Mouse (Mus musculus): ENCODE data around the gene St3gal5. TPM values are rescaled to one million over a fixed set of nuclear protein-coding genes. Genes with fewer than 3 reads are reported as not detected.

The St3gal5 gene
- polyA plus RNA-seq, 1 experiment from 2014 or later: 47.1 TPM

- peaks cover 14% of the 10 kb centered on the region; the same call in 1 of the 2 replicates for H3K36me3 ChIP-seq
- H3K27me3 ChIP-seq: no peaks in the 10 kb centered on the region
- WGBS: 82% methylated on average over 8 of the region's 8 CpGs
- H3K27ac ChIP-seq: no peak overlapping the region
- no peak overlapping the region for H3K9ac ChIP-seq
- no peak overlapping the region for H3K4me2 ChIP-seq (replicated peaks)
- ATAC-seq (ENCODE audit: low FRiP score): no peak
- no peak overlapping the region for H3K4me3 ChIP-seq
- H3K4me1 ChIP-seq: no peaks in the 10 kb centered on the region
- no peaks in the 10 kb centered on the region for H3K9me3 ChIP-seq (replicated peaks)
Observed at GRCm38 (mm10) chr6:72158966-72159764, 61.8 kb downstream of the St3gal5 start.

GRCm38 (mm10) chr6:72159861-72160395 lies 62.5 kb downstream of the St3gal5 start:
- H3K4me3 ChIP-seq: no peak overlapping the region
- H3K4me1 ChIP-seq: no peaks in the 10 kb centered on the region
- no peaks in the 10 kb centered on the region for H3K27me3 ChIP-seq
- ATAC-seq (ENCODE audit: low FRiP score): no peak
- no peak overlapping the region for H3K4me2 ChIP-seq (replicated peaks)
- no peak overlapping the region for H3K9ac ChIP-seq
- WGBS: 79% methylated on average over 10 of the region's 10 CpGs
- no peaks in the 10 kb centered on the region for H3K9me3 ChIP-seq (replicated peaks)
- H3K36me3 ChIP-seq: peaks cover 9% of the 10 kb centered on the region; the same call in 1 of the 2 replicates
- no peak overlapping the region for H3K27ac ChIP-seq

GRCm38 (mm10) chr6:72160991-72161390 lies 63.6 kb downstream of the St3gal5 start:
- Histone ChIP-seq H3K9ac (no peak overlapping the region), H3K36me3 (no peaks in the 10 kb centered on the region), H3K27ac (no peak overlapping the region), H3K4me3 (no peak overlapping the region), H3K4me1 (no peaks in the 10 kb centered on the region), H3K4me2 (replicated peaks) (no peak overlapping the region), H3K27me3 (no peaks in the 10 kb centered on the region), H3K9me3 (replicated peaks) (no peaks in the 10 kb centered on the region)
- 88% methylated on average over 3 of the region's 3 CpGs for WGBS
- ATAC-seq (ENCODE audit: low FRiP score): no peak

GRCm38 (mm10) chr6:72161751-72162150 lies 64.4 kb downstream of the St3gal5 start:
- 93% methylated on average over 5 of the region's 5 CpGs for WGBS
- H3K27ac ChIP-seq: no peak overlapping the region
- H3K4me1 ChIP-seq: no peaks in the 10 kb centered on the region
- H3K9ac ChIP-seq: no peak overlapping the region
- no peaks in the 10 kb centered on the region for H3K36me3 ChIP-seq
- H3K4me2 ChIP-seq (replicated peaks): no peak overlapping the region
- H3K4me3 ChIP-seq: no peak overlapping the region
- no peaks in the 10 kb centered on the region for H3K9me3 ChIP-seq (replicated peaks)
- no peaks in the 10 kb centered on the region for H3K27me3 ChIP-seq
- no peak for ATAC-seq (ENCODE audit: low FRiP score)

GRCm38 (mm10) chr6:72162155-72162890 lies 64.9 kb downstream of the St3gal5 start:
- Histone ChIP-seq H3K4me3 (no peak overlapping the region), H3K36me3 (no peaks in the 10 kb centered on the region), H3K4me2 (replicated peaks) (no peak overlapping the region), H3K27me3 (no peaks in the 10 kb centered on the region), H3K9me3 (replicated peaks) (no peaks in the 10 kb centered on the region), H3K27ac (no peak overlapping the region), H3K9ac (no peak overlapping the region), H3K4me1 (no peaks in the 10 kb centered on the region)
- WGBS: 48% methylated on average over 19 of the region's 19 CpGs
- ATAC-seq (ENCODE audit: low FRiP score): no peak

DNA sequence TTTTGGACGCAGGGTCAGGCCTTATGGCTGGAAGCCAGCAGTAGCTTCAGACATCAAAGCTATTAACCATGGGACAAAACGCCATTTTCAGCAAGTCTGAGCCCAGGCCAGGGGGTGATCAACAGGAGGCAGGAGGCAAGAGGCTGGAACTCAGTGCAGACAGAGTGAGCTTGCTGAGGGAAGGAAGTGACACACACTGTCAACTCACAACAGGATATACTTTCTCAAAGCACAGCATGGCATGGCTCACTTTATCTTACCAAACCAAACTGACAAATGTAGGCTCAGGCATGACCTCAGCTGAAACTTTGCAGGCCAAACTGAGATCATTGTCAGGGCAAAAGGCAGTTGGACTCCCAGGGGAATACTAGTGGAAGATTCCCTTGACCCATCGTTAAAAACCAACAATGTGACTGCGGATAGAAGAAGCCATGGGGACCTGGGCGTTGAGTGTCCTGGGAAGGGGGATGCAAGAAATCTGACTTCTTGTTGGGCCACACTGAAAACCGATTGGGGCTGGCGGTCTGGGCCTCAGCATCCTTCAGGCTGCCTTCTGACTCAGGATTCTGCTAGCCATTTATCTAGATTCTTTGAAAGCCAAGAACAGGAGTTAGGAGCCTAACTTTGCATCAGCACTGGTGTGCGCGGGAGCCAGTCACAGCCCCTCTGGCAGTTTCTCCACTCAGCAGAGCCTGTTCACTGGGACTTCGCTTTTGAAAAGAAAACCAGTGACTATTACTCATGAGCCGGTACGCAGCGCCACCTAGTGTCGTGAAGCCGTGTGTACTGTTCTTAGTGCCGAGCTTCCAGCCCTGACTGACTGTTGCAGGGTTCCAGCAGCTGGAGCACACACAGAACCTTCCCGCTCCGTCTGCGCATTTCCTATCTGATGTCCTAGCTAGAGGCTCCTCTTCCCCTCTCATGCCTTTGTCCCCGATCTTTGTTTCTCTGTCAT lies 67.2 kb downstream of the St3gal5 start:
- Histone ChIP-seq H3K4me3 (no peak overlapping the region), H3K4me1 (no peaks in the 10 kb centered on the region), H3K27ac (no peak overlapping the region), H3K9ac (no peak overlapping the region), H3K36me3 (no peaks in the 10 kb centered on the region), H3K9me3 (replicated peaks) (no peaks in the 10 kb centered on the region), H3K4me2 (replicated peaks) (no peak overlapping the region), H3K27me3 (no peaks in the 10 kb centered on the region)
- WGBS: 17% methylated on average over 20 of the region's 20 CpGs
- ATAC-seq (ENCODE audit: low FRiP score): peak; percentile 69

DNA sequence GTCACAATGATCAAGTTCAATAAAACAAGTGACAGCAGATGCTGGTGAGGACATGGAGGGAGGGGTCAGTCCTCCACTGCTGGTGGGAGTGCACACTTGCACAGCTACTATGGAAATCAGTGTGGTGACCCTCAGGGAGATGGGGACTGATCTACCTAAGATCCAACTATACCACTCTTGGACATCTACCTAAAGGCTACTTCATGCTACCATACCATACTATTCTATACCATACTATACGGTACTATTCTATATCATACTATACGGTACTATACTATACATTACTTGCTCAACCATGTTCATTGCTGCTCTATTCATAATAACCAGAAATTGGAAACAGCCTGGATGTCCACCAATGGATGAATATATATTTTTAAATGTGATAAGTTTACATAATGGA lies 68.5 kb downstream of the St3gal5 start:
- Histone ChIP-seq H3K27ac (no peak overlapping the region), H3K36me3 (no peaks in the 10 kb centered on the region), H3K4me3 (no peak overlapping the region), H3K27me3 (no peaks in the 10 kb centered on the region), H3K4me1 (no peaks in the 10 kb centered on the region), H3K4me2 (replicated peaks) (no peak overlapping the region), H3K9ac (no peak overlapping the region), H3K9me3 (replicated peaks) (no peaks in the 10 kb centered on the region)
- ATAC-seq (ENCODE audit: low FRiP score): no peak
- WGBS: 39% methylated on average over 2 of the region's 2 CpGs

GRCm38 (mm10) chr6:72171391-72171790 lies 74.0 kb downstream of the St3gal5 start:
- no peaks in the 10 kb centered on the region; the same call in 1 of the 2 replicates for H3K4me1 ChIP-seq
- ATAC-seq (ENCODE audit: low FRiP score): no peak
- H3K27ac ChIP-seq: no peak overlapping the region
- H3K36me3 ChIP-seq: no peaks in the 10 kb centered on the region
- H3K27me3 ChIP-seq: no peaks in the 10 kb centered on the region
- no peak overlapping the region for H3K9ac ChIP-seq
- H3K4me2 ChIP-seq (replicated peaks): no peak overlapping the region
- WGBS: 88% methylated on average over 3 of the region's 3 CpGs
- H3K4me3 ChIP-seq: no peak overlapping the region
- no peaks in the 10 kb centered on the region for H3K9me3 ChIP-seq (replicated peaks)

- no peaks in the 10 kb centered on the region for H3K36me3 ChIP-seq
- WGBS: 89% methylated on average over 1 of the region's 1 CpGs
Observed at GRCm38 (mm10) chr6:72173350-72173749, 76.0 kb downstream of the St3gal5 start.

DNA sequence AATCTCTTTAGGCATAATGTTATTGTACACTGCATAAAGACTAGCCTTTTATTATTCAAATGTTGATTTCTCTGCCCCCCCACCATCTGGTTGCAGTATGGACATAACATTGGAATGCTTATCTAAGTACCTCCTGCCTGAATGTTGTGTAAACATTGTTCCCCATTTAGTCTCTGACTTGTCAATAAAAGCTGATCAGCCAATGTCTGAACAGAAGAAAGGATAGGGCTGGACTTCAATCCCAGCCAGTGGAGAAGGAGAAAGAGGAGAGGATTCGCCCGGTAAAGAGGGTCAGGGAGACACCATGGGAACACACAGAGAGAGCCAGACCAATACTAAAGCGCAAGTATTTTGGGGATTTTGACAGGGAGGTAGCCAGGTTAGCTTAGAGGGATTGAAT lies 78.0 kb downstream of the St3gal5 start:
- H3K9me3 ChIP-seq (replicated peaks): no peaks in the 10 kb centered on the region
- H3K27me3 ChIP-seq: no peaks in the 10 kb centered on the region
- H3K27ac ChIP-seq: no peak overlapping the region
- no peak overlapping the region for H3K4me2 ChIP-seq (replicated peaks)
- 0 out of 2 replicates have a peak, but pooled peaks have one; percentile 52 for ATAC-seq (ENCODE audit: low FRiP score)
- H3K4me3 ChIP-seq: no peak overlapping the region
- no peaks in the 10 kb centered on the region; the same call in 1 of the 2 replicates for H3K4me1 ChIP-seq
- no peak overlapping the region for H3K9ac ChIP-seq
- WGBS: 35% methylated on average over 3 of the region's 3 CpGs
- H3K36me3 ChIP-seq: no peaks in the 10 kb centered on the region

More at GRCm38 (mm10) chr6:72173350-72173749, 76.0 kb downstream of the St3gal5 start:
- Histone ChIP-seq H3K27ac (no peak overlapping the region), H3K4me3 (no peak overlapping the region), H3K9ac (no peak overlapping the region), H3K4me2 (replicated peaks) (no peak overlapping the region), H3K4me1 (no peaks in the 10 kb centered on the region; the same call in 1 of the 2 replicates), H3K9me3 (replicated peaks) (no peaks in the 10 kb centered on the region), H3K27me3 (no peaks in the 10 kb centered on the region)
- ATAC-seq (ENCODE audit: low FRiP score): no peak

- no peak for ATAC-seq (ENCODE audit: low FRiP score)
- Histone ChIP-seq H3K36me3 (no peaks in the 10 kb centered on the region), H3K4me3 (no peak overlapping the region), H3K4me1 (no peaks in the 10 kb centered on the region; the same call in 1 of the 2 replicates), H3K4me2 (replicated peaks) (no peak overlapping the region), H3K9ac (no peak overlapping the region), H3K27me3 (no peaks in the 10 kb centered on the region), H3K9me3 (replicated peaks) (no peaks in the 10 kb centered on the region), H3K27ac (no peak overlapping the region)
- WGBS: 68% methylated on average over 5 of the region's 5 CpGs
Observed at GRCm38 (mm10) chr6:72176004-72176403, 78.6 kb downstream of the St3gal5 start.

All from hindbrain, embryonic 12.5 days (tissue).